Mouse (Mus musculus): Measurements from ENCODE around the gene Calm5. TPM values are rescaled to one million over a fixed set of nuclear protein-coding genes. Genes with fewer than 3 reads are reported as not detected.

Calm5 gene
- polyA plus RNA-seq, 1 experiment from 2014 or later: not detected

DNA sequence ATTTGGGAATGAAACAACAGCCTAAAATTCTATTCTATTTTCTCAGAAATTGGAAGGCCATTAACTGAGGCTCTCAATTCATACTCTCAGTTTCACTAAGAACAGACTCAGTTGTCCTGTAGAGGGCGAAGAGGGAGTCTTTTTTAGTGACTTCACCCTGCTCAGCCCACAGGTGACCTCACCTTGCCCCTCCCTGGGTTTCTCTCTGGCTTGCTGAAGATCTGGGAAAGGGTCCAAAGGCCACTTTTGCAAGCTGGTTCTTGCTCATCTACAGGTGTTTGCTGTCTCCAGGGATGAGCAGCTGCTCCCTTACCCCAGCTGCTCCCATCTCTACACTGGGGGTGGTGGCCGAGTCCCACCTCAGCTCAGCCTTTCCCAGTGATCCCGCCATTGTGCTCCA lies 8.4 kb downstream of the Calm5 start:
- Histone ChIP-seq H3K4me2 (ENCODE audit: low read length) (no peak overlapping the region), H3K9ac (ENCODE audit: low read depth, low read length) (no peak overlapping the region)

DNA sequence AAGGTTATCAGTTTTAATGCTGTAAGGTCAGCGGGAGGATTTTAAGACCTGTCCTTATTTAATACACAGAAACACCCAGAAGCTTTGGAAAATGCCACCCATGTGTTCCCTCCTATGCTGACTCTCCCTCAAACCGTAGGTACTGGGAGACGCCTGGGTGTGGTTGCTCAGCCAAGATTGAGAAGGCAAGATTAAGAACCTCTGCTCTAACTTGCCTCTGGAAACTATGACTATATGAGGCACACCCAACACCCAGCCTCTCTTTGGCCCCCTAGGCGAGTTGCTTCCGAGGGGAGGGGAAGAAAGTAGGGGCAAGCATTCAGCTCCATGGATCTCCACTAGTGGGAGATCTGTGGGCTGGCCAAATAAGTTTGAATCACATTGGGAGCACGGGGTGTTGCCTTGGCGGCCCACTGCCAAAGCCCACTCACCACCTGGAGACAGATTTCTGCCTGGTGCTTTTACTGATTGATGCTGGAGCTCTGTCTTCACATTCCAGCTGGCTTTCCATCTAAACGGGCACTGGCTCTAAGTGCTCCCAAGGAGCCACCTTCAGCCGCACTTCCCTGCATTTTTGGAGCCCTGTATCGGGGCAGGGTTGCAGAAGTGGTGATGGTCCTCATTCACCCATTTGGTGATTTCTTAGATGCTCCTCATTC lies 9.1 kb downstream of the Calm5 start:
- no peak overlapping the region for H3K27ac ChIP-seq (ENCODE audit: low read depth, low read length)
- no peak overlapping the region for H3K4me2 ChIP-seq (ENCODE audit: low read length)
- H3K9ac ChIP-seq (ENCODE audit: low read depth, low read length): no peak overlapping the region
- H3K4me1 ChIP-seq (ENCODE audit: control insufficient read depth, insufficient read depth, low read depth, low read length): no peaks in the 10 kb centered on the region
- no peak for ATAC-seq
- H3K4me3 ChIP-seq (ENCODE audit: low read length): no peak overlapping the region
- H3K36me3 ChIP-seq (ENCODE audit: control insufficient read depth, insufficient read depth, low read length): no peaks in the 10 kb centered on the region
- H3K9me3 ChIP-seq (ENCODE audit: control insufficient read depth, low read length): no peaks in the 10 kb centered on the region
- H3K27me3 ChIP-seq (replicated peaks; ENCODE audit: control insufficient read depth, insufficient read depth, low read length): no peaks in the 10 kb centered on the region
- WGBS: 91% methylated on average over 10 of the region's 10 CpGs

More for the DNA sequence above, 8.4 kb downstream of the Calm5 start:
- Histone ChIP-seq H3K36me3 (ENCODE audit: control insufficient read depth, insufficient read depth, low read length) (no peaks in the 10 kb centered on the region), H3K9me3 (ENCODE audit: control insufficient read depth, low read length) (no peaks in the 10 kb centered on the region), H3K27ac (ENCODE audit: low read depth, low read length) (no peak overlapping the region), H3K4me3 (ENCODE audit: low read length) (no peak overlapping the region), H3K4me1 (ENCODE audit: control insufficient read depth, insufficient read depth, low read depth, low read length) (no peaks in the 10 kb centered on the region), H3K27me3 (replicated peaks; ENCODE audit: control insufficient read depth, insufficient read depth, low read length) (no peaks in the 10 kb centered on the region)
- ATAC-seq: no peak
- WGBS: 82% methylated on average over 3 of the region's 3 CpGs

DNA sequence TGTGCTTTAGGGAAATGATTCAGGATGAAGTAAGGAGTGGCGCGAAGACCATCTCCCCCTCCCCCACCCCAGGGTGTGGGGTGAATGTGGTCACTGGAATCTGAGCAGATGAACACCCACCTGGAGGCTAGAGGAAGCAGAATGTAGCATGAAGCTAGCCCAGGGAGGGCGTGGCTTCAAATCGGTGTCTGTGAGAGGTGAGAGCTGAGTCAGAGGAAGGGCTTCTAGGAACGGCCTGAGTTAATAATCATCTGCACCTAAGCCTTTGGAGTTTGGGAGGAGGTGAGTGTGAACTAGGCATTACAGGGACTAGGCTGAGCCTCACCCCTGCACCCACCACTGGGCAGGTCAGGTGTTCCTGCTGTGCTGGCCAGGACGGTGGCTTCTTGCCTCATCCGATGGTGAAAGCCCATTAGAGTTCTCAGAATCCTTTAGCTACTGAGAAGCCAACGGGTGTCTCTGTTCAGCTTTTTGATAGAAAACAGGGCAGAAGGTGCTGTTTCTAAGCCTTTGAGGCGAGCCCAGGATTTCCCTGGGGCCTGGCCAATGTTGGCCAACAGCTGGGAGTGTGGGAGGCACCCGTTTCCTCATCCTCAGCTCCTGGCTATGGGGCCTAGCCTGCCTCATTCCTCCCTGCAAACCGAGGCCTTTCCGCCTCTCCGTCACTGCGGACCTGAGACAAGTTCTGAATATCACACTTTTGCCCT lies 11.8 kb downstream of the Calm5 start:
- ATAC-seq: no peak
- WGBS: 87% methylated on average over 14 of the region's 14 CpGs

DNA sequence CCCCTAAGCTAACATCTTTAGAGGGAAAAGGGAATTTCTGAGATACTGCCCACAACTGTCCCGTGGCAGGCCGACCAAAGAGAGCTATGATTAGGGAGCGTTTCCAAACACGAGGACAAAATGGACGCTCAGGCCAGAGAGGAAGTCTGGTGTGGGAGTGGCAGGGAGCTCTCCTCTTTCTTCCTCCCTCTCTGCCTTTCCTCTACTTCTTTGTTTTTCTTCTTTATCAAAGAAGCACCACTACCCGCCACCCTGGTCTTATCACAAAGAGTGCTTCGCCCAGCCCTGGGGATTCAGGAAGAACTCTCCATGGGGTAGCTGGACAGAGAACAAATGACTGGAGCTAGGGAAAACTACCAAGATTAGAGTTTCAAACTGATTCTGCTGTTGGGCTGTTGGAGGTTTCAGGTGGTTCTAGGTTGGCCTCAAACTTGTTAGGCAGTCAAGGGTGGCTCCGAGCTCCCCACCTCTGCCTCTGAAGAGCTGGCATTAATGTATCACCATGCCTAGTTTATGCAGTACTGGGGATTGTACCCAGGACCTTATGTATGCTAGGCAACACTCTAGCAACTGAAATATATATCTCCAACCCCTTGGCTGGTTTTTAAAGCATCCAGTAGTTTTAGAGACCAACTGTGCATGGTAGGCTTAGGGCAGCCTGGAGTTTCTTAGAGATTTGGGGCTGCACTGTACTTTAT lies 12.5 kb downstream of the Calm5 start:
- no peak for ATAC-seq
- no peak overlapping the region for H3K4me2 ChIP-seq (ENCODE audit: low read length)
- no peak overlapping the region for H3K9ac ChIP-seq (ENCODE audit: low read depth, low read length)
- H3K4me1 ChIP-seq (ENCODE audit: control insufficient read depth, insufficient read depth, low read depth, low read length): no peaks in the 10 kb centered on the region
- no peaks in the 10 kb centered on the region for H3K36me3 ChIP-seq (ENCODE audit: control insufficient read depth, insufficient read depth, low read length)
- 84% methylated on average over 8 of the region's 8 CpGs for WGBS
- no peak overlapping the region for H3K4me3 ChIP-seq (ENCODE audit: low read length)
- H3K9me3 ChIP-seq (ENCODE audit: control insufficient read depth, low read length): no peaks in the 10 kb centered on the region
- no peak overlapping the region for H3K27ac ChIP-seq (ENCODE audit: low read depth, low read length)
- no peaks in the 10 kb centered on the region for H3K27me3 ChIP-seq (replicated peaks; ENCODE audit: control insufficient read depth, insufficient read depth, low read length)

More for the DNA sequence above, 11.8 kb downstream of the Calm5 start:
- H3K9ac ChIP-seq (ENCODE audit: low read depth, low read length): no peak overlapping the region
- no peaks in the 10 kb centered on the region for H3K27me3 ChIP-seq (replicated peaks; ENCODE audit: control insufficient read depth, insufficient read depth, low read length)
- H3K36me3 ChIP-seq (ENCODE audit: control insufficient read depth, insufficient read depth, low read length): no peaks in the 10 kb centered on the region
- H3K9me3 ChIP-seq (ENCODE audit: control insufficient read depth, low read length): no peaks in the 10 kb centered on the region
- no peak overlapping the region for H3K4me2 ChIP-seq (ENCODE audit: low read length)
- H3K4me1 ChIP-seq (ENCODE audit: control insufficient read depth, insufficient read depth, low read depth, low read length): no peaks in the 10 kb centered on the region
- no peak overlapping the region for H3K4me3 ChIP-seq (ENCODE audit: low read length)
- H3K27ac ChIP-seq (ENCODE audit: low read depth, low read length): no peak overlapping the region

DNA sequence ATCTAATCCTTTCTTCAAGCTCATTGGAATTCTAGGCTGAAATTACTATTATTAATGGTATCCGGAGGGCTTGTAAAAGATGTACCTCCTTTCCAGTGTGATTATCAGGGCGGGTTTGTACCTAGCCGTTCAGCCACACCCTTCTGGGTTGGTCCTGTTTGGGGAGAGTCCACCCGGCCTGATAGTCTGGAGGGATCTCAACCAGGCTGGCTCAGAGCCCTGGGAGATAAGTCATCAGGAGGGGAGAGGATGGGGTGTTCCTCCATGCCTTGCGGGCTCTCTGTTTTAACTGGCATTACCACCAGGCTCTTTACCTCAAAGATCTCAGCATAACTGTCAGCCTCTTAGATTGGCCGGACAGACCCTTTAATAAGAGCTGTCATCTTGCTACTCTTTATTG lies 13.2 kb downstream of the Calm5 start:
- ATAC-seq: no peak
- 97% methylated on average over 6 of the region's 6 CpGs for WGBS
- H3K4me1 ChIP-seq (ENCODE audit: control insufficient read depth, insufficient read depth, low read depth, low read length): no peaks in the 10 kb centered on the region
- H3K4me2 ChIP-seq (ENCODE audit: low read length): no peak overlapping the region
- H3K4me3 ChIP-seq (ENCODE audit: low read length): no peak overlapping the region
- H3K9me3 ChIP-seq (ENCODE audit: control insufficient read depth, low read length): no peaks in the 10 kb centered on the region
- H3K27ac ChIP-seq (ENCODE audit: low read depth, low read length): no peak overlapping the region
- H3K27me3 ChIP-seq (replicated peaks; ENCODE audit: control insufficient read depth, insufficient read depth, low read length): no peaks in the 10 kb centered on the region
- H3K9ac ChIP-seq (ENCODE audit: low read depth, low read length): no peak overlapping the region
- no peaks in the 10 kb centered on the region for H3K36me3 ChIP-seq (ENCODE audit: control insufficient read depth, insufficient read depth, low read length)

DNA sequence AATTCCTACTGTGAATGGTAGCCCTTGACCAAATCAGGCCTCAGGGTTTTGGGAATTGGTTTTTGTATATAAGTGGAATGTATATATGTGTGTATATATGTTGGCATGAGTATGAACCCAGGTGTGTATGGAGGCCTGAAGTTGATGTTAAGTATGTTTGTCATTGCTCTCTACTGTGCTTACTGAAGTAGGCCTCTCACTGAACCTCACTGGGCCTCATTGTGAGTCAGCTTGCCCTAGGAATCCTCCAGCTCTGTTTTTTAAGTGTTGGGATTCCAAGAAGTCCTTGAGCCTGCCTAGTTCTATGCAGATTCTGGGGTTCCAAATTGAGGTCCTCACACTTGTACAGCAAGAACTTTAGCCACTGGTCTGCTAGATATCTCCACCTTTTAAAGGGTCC lies 15.9 kb downstream of the Calm5 start:
- no peaks in the 10 kb centered on the region for H3K36me3 ChIP-seq (ENCODE audit: control insufficient read depth, insufficient read depth, low read length)
- ATAC-seq: no peak
- H3K4me1 ChIP-seq (ENCODE audit: control insufficient read depth, insufficient read depth, low read depth, low read length): no peaks in the 10 kb centered on the region
- H3K27ac ChIP-seq (ENCODE audit: low read depth, low read length): no peak overlapping the region
- no peak overlapping the region for H3K4me2 ChIP-seq (ENCODE audit: low read length)
- no peaks in the 10 kb centered on the region for H3K9me3 ChIP-seq (ENCODE audit: control insufficient read depth, low read length)
- no peak overlapping the region for H3K9ac ChIP-seq (ENCODE audit: low read depth, low read length)
- no peak overlapping the region for H3K4me3 ChIP-seq (ENCODE audit: low read length)
- H3K27me3 ChIP-seq (replicated peaks; ENCODE audit: control insufficient read depth, insufficient read depth, low read length): no peaks in the 10 kb centered on the region

DNA sequence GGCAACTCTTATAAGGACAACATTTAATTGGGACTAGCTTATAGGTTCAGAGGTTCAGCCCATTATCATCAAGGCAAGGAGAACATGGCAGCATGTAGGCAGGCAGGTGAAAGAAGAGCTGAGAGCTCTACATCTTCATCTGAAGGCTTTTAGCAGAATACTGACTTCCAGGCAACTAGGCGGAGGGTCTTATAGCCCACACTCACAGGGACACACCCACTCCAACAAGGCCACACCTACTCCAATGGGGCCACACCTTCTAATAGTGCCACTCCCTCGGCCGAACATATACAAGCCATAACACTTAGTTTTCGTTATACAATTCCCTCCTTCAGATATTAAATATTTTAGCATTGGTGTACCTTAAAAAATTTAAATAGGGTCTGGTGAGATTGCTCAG lies 18.9 kb downstream of the Calm5 start:
- no peaks in the 10 kb centered on the region for H3K4me1 ChIP-seq (ENCODE audit: control insufficient read depth, insufficient read depth, low read depth, low read length)
- no peak overlapping the region for H3K27ac ChIP-seq (ENCODE audit: low read depth, low read length)
- no peak overlapping the region for H3K4me2 ChIP-seq (ENCODE audit: low read length)
- no peaks in the 10 kb centered on the region for H3K36me3 ChIP-seq (ENCODE audit: control insufficient read depth, insufficient read depth, low read length)
- no peak overlapping the region for H3K9ac ChIP-seq (ENCODE audit: low read depth, low read length)
- WGBS: 96% methylated on average over 4 of the region's 4 CpGs
- no peaks in the 10 kb centered on the region for H3K9me3 ChIP-seq (ENCODE audit: control insufficient read depth, low read length)
- H3K27me3 ChIP-seq (replicated peaks; ENCODE audit: control insufficient read depth, insufficient read depth, low read length): no peaks in the 10 kb centered on the region
- no peak for ATAC-seq
- no peak overlapping the region for H3K4me3 ChIP-seq (ENCODE audit: low read length)

DNA sequence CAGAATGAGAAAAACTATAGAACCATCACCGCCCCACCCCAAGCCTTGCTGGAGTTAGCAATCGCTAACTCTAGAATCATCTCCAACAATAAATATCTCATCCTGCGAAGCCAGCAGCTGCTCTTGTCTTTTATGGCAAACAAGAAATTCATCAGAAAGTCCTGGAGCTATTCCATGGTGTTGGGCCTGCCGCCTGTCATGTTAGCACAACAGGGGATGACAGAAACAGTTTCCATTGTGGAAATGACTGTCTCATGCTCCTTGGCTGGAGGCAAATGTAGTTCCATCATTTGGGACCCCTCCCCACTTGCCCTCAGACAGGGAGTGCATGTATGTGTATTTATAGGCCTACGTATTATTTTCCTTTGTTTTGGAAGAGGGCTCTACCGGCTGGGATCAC lies 22.5 kb downstream of the Calm5 start:
- no peaks in the 10 kb centered on the region for H3K9me3 ChIP-seq (ENCODE audit: control insufficient read depth, low read length)
- H3K4me3 ChIP-seq (ENCODE audit: low read length): no peak overlapping the region
- H3K9ac ChIP-seq (ENCODE audit: low read depth, low read length): no peak overlapping the region
- no peak overlapping the region for H3K4me2 ChIP-seq (ENCODE audit: low read length)
- WGBS: 74% methylated on average over 6 of the region's 6 CpGs
- H3K36me3 ChIP-seq (ENCODE audit: control insufficient read depth, insufficient read depth, low read length): no peaks in the 10 kb centered on the region
- H3K4me1 ChIP-seq (ENCODE audit: control insufficient read depth, insufficient read depth, low read depth, low read length): no peaks in the 10 kb centered on the region
- no peak for ATAC-seq
- no peaks in the 10 kb centered on the region for H3K27me3 ChIP-seq (replicated peaks; ENCODE audit: control insufficient read depth, insufficient read depth, low read length)
- H3K27ac ChIP-seq (ENCODE audit: low read depth, low read length): no peak overlapping the region

DNA sequence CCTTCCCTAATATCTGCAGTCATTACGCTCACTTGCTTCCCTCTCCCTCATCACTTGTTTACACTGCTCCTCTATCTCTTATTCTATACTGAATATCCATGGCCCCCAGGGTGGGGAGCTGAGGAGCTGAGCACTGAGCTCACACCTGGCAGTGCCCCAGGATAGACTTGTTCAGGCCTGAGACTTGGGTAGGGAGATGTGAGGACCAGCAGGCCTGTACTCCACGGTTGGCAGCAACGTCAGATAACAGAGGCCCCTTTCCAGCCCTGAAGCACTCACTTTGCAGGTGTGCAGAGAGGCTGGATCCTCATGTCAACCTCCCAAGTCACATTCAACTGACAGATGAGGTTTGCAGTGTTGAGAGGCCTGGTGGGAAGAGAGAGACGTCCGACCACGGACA lies 23.2 kb downstream of the Calm5 start:
- no peaks in the 10 kb centered on the region for H3K9me3 ChIP-seq (ENCODE audit: control insufficient read depth, low read length)
- H3K27me3 ChIP-seq (replicated peaks; ENCODE audit: control insufficient read depth, insufficient read depth, low read length): no peaks in the 10 kb centered on the region
- no peaks in the 10 kb centered on the region for H3K4me1 ChIP-seq (ENCODE audit: control insufficient read depth, insufficient read depth, low read depth, low read length)
- H3K4me3 ChIP-seq (ENCODE audit: low read length): no peak overlapping the region
- no peak overlapping the region for H3K4me2 ChIP-seq (ENCODE audit: low read length)
- H3K9ac ChIP-seq (ENCODE audit: low read depth, low read length): no peak overlapping the region
- H3K27ac ChIP-seq (ENCODE audit: low read depth, low read length): no peak overlapping the region
- H3K36me3 ChIP-seq (ENCODE audit: control insufficient read depth, insufficient read depth, low read length): peaks cover 3% of the 10 kb centered on the region; the same call in 1 of the 2 replicates
- WGBS: 70% methylated on average over 6 of the region's 6 CpGs
- 0 out of 2 replicates have a peak, but pooled peaks have one; percentile 6 for ATAC-seq
